Mouse (Mus musculus) mammary gland, adult 2 months (tissue): ENCODE results near the gene Lig4. TPM values are rescaled to one million over a fixed set of nuclear protein-coding genes. Genes with fewer than 3 reads are reported as not detected.

ENCODE experiments used
- polyA plus RNA-seq: library from polyadenylated mRNA; depleted of rRNA; stranded (reverse); fragments of >200 nt; gene quantifications from 2 replicates; pipeline ENCODE4 v1.2.3, GENCODE M21; 2012; ENCODE audit warnings: low replicate concordance; rRNA removed

The Lig4 gene
- 1.5 and 1.8 TPM in 2 replicates for polyA plus RNA-seq

DNA sequence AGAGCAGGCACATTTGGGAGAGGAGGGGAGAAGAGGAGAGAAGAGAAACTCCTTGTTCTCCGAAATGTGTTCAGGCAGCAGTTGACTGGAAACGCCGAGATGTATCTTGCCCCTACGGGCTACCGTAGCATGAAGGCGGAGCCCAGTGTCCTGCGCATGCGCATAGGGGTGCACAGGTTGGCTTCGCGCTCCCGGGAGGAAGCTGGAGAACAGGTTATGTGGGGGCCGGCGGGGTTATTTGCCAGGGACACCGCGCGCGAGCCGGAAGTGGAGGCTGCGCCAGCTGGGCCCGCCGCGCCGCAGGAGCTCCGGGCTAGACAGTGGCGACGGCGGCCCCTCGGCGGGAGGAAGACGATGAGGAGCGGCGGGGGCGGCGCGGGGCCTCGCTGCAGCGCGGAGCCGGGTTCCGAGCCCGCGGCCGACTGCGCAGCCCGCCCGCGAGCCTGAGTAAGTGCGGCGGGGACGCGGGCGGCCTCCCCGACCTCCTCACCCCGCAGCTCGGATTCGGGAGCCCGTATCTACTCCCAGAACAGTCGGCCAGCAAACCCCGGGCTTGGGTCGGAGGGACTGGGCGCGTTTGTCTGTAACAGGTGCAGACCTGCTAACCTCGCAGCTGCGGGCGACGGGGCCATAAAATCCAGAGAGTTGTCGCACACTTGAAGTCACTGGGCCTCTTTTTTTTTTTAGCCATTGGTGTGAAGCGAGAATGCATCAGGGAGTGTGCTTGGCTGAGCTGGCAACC, at the start of gene Lig4, which contains the start of gene Abhd13:
Gene Lig4, minus strand, starts transcription at position 114 of the 742 bp plus-strand sequence.
Gene Abhd13, plus strand, starts transcription at position 135 of the 742 bp plus-strand sequence.

DNA sequence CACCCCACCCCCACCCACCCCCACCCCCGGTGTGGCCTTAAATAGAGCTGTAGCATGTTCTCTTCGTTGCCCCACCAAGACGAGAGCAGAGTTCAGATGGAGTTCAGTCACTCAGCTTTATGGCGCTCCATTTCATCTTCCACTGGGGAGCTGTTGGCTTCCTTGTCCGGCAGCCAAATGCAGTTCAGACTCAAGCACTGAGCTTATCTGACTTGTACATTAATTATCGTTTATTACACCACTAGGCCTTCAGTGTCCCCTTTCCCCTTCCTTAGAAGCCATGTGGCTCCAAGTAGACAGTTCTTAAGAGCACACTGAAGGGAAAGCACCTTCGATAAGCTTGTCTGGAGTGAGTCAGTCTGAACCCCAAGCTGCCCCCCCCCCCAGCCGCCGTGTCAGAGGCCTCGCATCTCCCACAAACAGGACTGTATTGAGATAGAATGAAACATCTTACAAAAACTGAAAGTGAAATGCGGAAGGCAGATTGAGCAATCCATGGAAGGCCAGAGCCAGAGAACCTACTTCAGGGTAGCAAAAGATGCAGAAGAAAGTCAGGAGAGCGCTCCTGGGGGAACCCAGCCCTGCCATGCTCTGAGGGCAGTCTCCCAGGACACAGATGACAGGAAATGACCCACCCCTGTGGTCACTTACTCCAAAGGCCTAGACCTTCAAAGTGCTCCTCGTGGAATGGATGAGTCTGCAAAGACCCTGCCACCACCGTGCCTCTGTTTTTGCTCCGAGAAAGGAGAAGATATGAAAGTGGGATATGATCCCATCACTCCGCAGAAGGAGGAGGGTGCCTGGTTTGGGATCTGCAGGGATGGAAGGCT, 28.9 kb upstream of the Lig4 start, which contains the start of gene Tnfsf13b:
Gene Tnfsf13b, plus strand, starts transcription at position 312 of the 830 bp plus-strand sequence.

Other genes with a start within 250 kb of the Lig4 start
- gene Fam155a, start 206.5 kb downstream of the Lig4 start, polyA plus RNA-seq, result 0.05 and 0.11 TPM in 2 replicates
- gene Gm10217, start 113.4 kb downstream of the Lig4 start, polyA plus RNA-seq, result not detected in 2 replicates
- gene Abhd13, start within 50 bp of the Lig4 start, polyA plus RNA-seq, result 3.6 and 6.6 TPM in 2 replicates
- gene Tnfsf13b, start 28.8 kb upstream of the Lig4 start, polyA plus RNA-seq, result 5.0 and 9.3 TPM in 2 replicates
- gene Myo16, start 176.2 kb upstream of the Lig4 start, polyA plus RNA-seq, result 0.34 and 0.63 TPM in 2 replicates